ENCODE assay signal across 19 mouse cellular contexts in the genomic region with DNA sequence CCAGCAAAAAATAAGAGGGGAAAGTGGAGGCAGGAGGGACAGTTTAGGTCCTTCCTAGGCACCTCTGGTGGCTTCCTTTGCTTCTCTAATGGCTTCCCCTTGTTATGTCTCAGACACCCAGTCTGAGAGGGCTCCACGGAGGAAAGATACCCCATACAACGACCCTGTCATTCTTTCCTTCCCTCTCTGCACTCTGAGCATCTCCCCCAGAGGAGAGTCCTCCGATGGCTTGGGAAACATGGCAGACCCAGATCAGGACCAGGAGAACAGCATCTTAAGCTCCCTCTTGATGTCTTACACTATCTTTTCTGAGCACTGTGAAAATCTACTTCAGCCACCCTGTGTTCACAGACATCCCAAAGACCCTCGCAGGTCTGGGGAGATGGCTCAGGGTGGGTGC. TPM values are rescaled to one million over a fixed set of nuclear protein-coding genes. Genes with fewer than 3 reads are reported as not detected.
DNase-seq lines count a peak whose midpoint lies in the region; ATAC-seq and TF ChIP-seq lines count a peak whose summit lies in the region.
"Had no signal": no experiment of that assay in that cellular context is flagged by ENCODE, and none has a peak within 500 bp of the region (broad histone marks: within the 10 kb centered on the region; RNA-seq: fewer than 3 reads in every experiment).

No protein-coding gene starts in this region.

- no peaks in the 10 kb centered on the region for H3K9me3 ChIP-seq in midbrain, embryonic 10.5 days (replicated peaks)
- H3K9me3 ChIP-seq in midbrain, postnatal 0 days (ENCODE audit: low read length), result no peaks in the 10 kb centered on the region
- no peaks in the 10 kb centered on the region for H3K9me3 ChIP-seq in forebrain, embryonic 14.5 days (replicated peaks; ENCODE audit: control insufficient read depth, low read length)
- H3K9me3 ChIP-seq in midbrain, embryonic 15.5 days, result no peaks in the 10 kb centered on the region
- H3K9me3 ChIP-seq: stomach, embryonic 15.5 days had no signal

- no peak for TF ChIP-seq CTCF in midbrain, postnatal 0 days (IDR thresholded peaks at IDR 0.05)

- no peaks in the 10 kb centered on the region for H3K27me3 ChIP-seq in midbrain, embryonic 10.5 days (ENCODE audit: low read depth, poor library complexity, severe bottlenecking)
- no peaks in the 10 kb centered on the region for H3K27me3 ChIP-seq in midbrain, postnatal 0 days (ENCODE audit: insufficient read depth, low read length)
- H3K27me3 ChIP-seq in forebrain, embryonic 14.5 days (replicated peaks; ENCODE audit: control insufficient read depth, insufficient read depth, low read length), result no peaks in the 10 kb centered on the region
- no peaks in the 10 kb centered on the region for H3K27me3 ChIP-seq in midbrain, embryonic 15.5 days (replicated peaks)
- H3K27me3 ChIP-seq: CH12.LX; stomach, embryonic 15.5 days had no signal

- ATAC-seq in midbrain, postnatal 0 days (ENCODE audit: low FRiP score), result no peak
- no peak for ATAC-seq in forebrain, embryonic 14.5 days
- ATAC-seq in midbrain, embryonic 15.5 days (replicated peaks), result no peak
- ATAC-seq: intestine, postnatal 0 days had no signal

- H3K4me2 ChIP-seq in midbrain, postnatal 0 days (ENCODE audit: low read depth, low read length, poor library complexity, severe bottlenecking), result no peak overlapping the region
- H3K4me2 ChIP-seq in forebrain, embryonic 14.5 days (ENCODE audit: low read length), result no peak overlapping the region
- no peak overlapping the region for H3K4me2 ChIP-seq in midbrain, embryonic 15.5 days
- H3K4me2 ChIP-seq: stomach, embryonic 15.5 days had no signal

- peak overlapping the region; percentile 93 for H3K27ac ChIP-seq in midbrain, embryonic 10.5 days (replicated peaks)
- H3K27ac ChIP-seq in midbrain, postnatal 0 days (ENCODE audit: low read depth, low read length), result no peak overlapping the region
- H3K27ac ChIP-seq in forebrain, embryonic 14.5 days (ENCODE audit: low read depth, low read length), result peak overlapping the region; percentile 86
- peak overlapping the region; percentile 89; the same call in 1 of the 2 replicates for H3K27ac ChIP-seq in midbrain, embryonic 15.5 days
- H3K27ac ChIP-seq: left cerebral cortex, adult 2 months; macrophage; stomach, embryonic 15.5 days had no signal

- WGBS in midbrain, embryonic 10.5 days, result 11% methylated on average over 4 of the region's 4 CpGs
- WGBS in midbrain, postnatal 0 days, result 21% methylated on average over 4 of the region's 4 CpGs
- 11% methylated on average over 4 of the region's 4 CpGs for WGBS in forebrain, embryonic 14.5 days
- WGBS in midbrain, embryonic 15.5 days, result 2% methylated on average over 4 of the region's 4 CpGs

- peaks cover 96% of the 10 kb centered on the region for H3K4me1 ChIP-seq in midbrain, embryonic 10.5 days
- H3K4me1 ChIP-seq in midbrain, postnatal 0 days (ENCODE audit: insufficient read depth, low read length), result peaks cover 7% of the 10 kb centered on the region; the same call in 1 of the 2 replicates
- peaks cover 44% of the 10 kb centered on the region for H3K4me1 ChIP-seq in forebrain, embryonic 14.5 days (ENCODE audit: control insufficient read depth, insufficient read depth, low read length)
- peaks cover 41% of the 10 kb centered on the region for H3K4me1 ChIP-seq in midbrain, embryonic 15.5 days

- DNase-seq in heart, adult 11 months, result peak; percentile 56
- no peak for DNase-seq in heart, adult 18-20 months
- peak; percentile 56 for DNase-seq in midbrain, embryonic 10.5 days (ENCODE audit: low spot score)
- no peak for DNase-seq in midbrain, postnatal 0 days (ENCODE audit: low spot score)
- no peak for DNase-seq in forebrain, embryonic 14.5 days (ENCODE audit: low spot score)
- DNase-seq in lung, postnatal 36 days, result no peak
- DNase-seq in Muller cell, postnatal 12 days (ENCODE audit: inconsistent ontology term), result no peak
- DNase-seq: cerebellum, postnatal 14 days; gastrocnemius, postnatal 10 days; heart, postnatal 36 days; liver; lung, adult 18-20 months had no signal

- no peak overlapping the region for H3K9ac ChIP-seq in midbrain, postnatal 0 days (replicated peaks; ENCODE audit: low read length, poor library complexity, severe bottlenecking)
- no peak overlapping the region for H3K9ac ChIP-seq in forebrain, embryonic 14.5 days (ENCODE audit: low read length)
- H3K9ac ChIP-seq in midbrain, embryonic 15.5 days, result no peak overlapping the region
- H3K9ac ChIP-seq: stomach, embryonic 15.5 days had no signal

- H3K4me3 ChIP-seq in midbrain, embryonic 10.5 days, result peak overlapping the region; percentile 46
- no peak overlapping the region for H3K4me3 ChIP-seq in midbrain, postnatal 0 days (ENCODE audit: low read depth, low read length)
- H3K4me3 ChIP-seq in forebrain, embryonic 14.5 days (ENCODE audit: low read depth, low read length), result no peak overlapping the region
- no peak overlapping the region for H3K4me3 ChIP-seq in midbrain, embryonic 15.5 days
- H3K4me3 ChIP-seq: left cerebral cortex, adult 2 months; stomach, embryonic 15.5 days had no signal

- H3K36me3 ChIP-seq in midbrain, embryonic 10.5 days, result no peaks in the 10 kb centered on the region
- H3K36me3 ChIP-seq in midbrain, postnatal 0 days (ENCODE audit: insufficient read depth, low read length), result no peaks in the 10 kb centered on the region
- H3K36me3 ChIP-seq in forebrain, embryonic 14.5 days (ENCODE audit: control insufficient read depth, insufficient read depth, low read length), result no peaks in the 10 kb centered on the region
- H3K36me3 ChIP-seq in midbrain, embryonic 15.5 days (replicated peaks), result no peaks in the 10 kb centered on the region
- H3K36me3 ChIP-seq: stomach, embryonic 15.5 days had no signal

RNA-seq across cellular contexts. Expression of a gene that starts 4.9 kb away (rescaled TPM):
- not detected for total RNA-seq in heart, adult 18-20 months (2021)
- polyA plus RNA-seq in midbrain, embryonic 10.5 days (2016; fragmentation: Nextera tagmentation; extraction: Ambion mirVana), result 0.30 and 0.74 TPM in 2 replicates
- not detected in 2 replicates for total RNA-seq in midbrain, postnatal 0 days (2014; rRNA removed)
- polyA plus RNA-seq in midbrain, postnatal 0 days (2015; fragmentation: Nextera tagmentation; extraction: Ambion mirVana), result 0.13 TPM in 1 of 2 replicates, not detected in the other
- polyA plus RNA-seq in forebrain, embryonic 14.5 days (2014; fragmentation: Nextera tagmentation; extraction: Ambion mirVana), result 0.10 TPM in 2 replicates
- not detected in 2 replicates for polyA plus RNA-seq in midbrain, embryonic 15.5 days (2015; fragmentation: Nextera tagmentation; extraction: Ambion mirVana)
- total RNA-seq: CH12.LX; heart, postnatal 36 days; left cerebral cortex, adult 2 months had no signal
- polyA plus RNA-seq: intestine, postnatal 0 days; large intestine, adult 2 months; macrophage had no signal

RNA-seq across cellular contexts. Expression of a gene that starts 23.3 kb away (rescaled TPM):
- total RNA-seq in heart, adult 18-20 months (2021), result not detected
- polyA plus RNA-seq in midbrain, embryonic 10.5 days (2016; fragmentation: Nextera tagmentation; extraction: Ambion mirVana), result 0.19 TPM in 1 of 2 replicates, not detected in the other
- 0.60 and 0.94 TPM in 2 replicates for total RNA-seq in midbrain, postnatal 0 days (2014; rRNA removed)
- 0.44 and 0.51 TPM in 2 replicates for polyA plus RNA-seq in midbrain, postnatal 0 days (2015; fragmentation: Nextera tagmentation; extraction: Ambion mirVana)
- polyA plus RNA-seq in forebrain, embryonic 14.5 days (2014; fragmentation: Nextera tagmentation; extraction: Ambion mirVana), result 0.58 and 1.5 TPM in 2 replicates
- 0.63 and 0.89 TPM in 2 replicates for polyA plus RNA-seq in midbrain, embryonic 15.5 days (2015; fragmentation: Nextera tagmentation; extraction: Ambion mirVana)
- total RNA-seq: CH12.LX; left cerebral cortex, adult 2 months had no signal
- polyA plus RNA-seq: macrophage had no signal

RNA-seq across cellular contexts. Expression of a gene that starts 47.6 kb away (rescaled TPM):
- total RNA-seq in heart, adult 18-20 months (2021), result not detected
- polyA plus RNA-seq in midbrain, embryonic 10.5 days (2016; fragmentation: Nextera tagmentation; extraction: Ambion mirVana), result 1.3 and 2.3 TPM in 2 replicates
- total RNA-seq in midbrain, postnatal 0 days (2014; rRNA removed), result 0.42 and 0.49 TPM in 2 replicates
- polyA plus RNA-seq in midbrain, postnatal 0 days (2015; fragmentation: Nextera tagmentation; extraction: Ambion mirVana), result 0.75 and 0.79 TPM in 2 replicates
- polyA plus RNA-seq in forebrain, embryonic 14.5 days (2014; fragmentation: Nextera tagmentation; extraction: Ambion mirVana), result 2.3 and 2.8 TPM in 2 replicates
- polyA plus RNA-seq in midbrain, embryonic 15.5 days (2015; fragmentation: Nextera tagmentation; extraction: Ambion mirVana), result 1.0 and 1.5 TPM in 2 replicates
- total RNA-seq: CH12.LX; heart, postnatal 36 days had no signal
- polyA plus RNA-seq: large intestine, adult 2 months; macrophage had no signal

Comparison
In these comparisons a context has a peak if more than half of its experiments do, and no peak if none do; other contexts are left out.
1. DNase-seq: peak in heart, adult 11 months (single experiment) and midbrain, embryonic 10.5 days (single experiment); none in heart, adult 18-20 months (0 of 2), midbrain, postnatal 0 days (single experiment), forebrain, embryonic 14.5 days (single experiment), lung, postnatal 36 days (single experiment) and Muller cell, postnatal 12 days (single experiment).